Mouse (Mus musculus) 416B (cell line): ENCODE measurements around the gene Adamtsl3.

Source experiments
- DNase-seq: peaks from one replicate; pipeline ENCODE4 v3.0.0; 2011; ENCODE audit warnings: low read depth

The Adamtsl3 gene

GRCm38 (mm10) chr7:82648353-82649080 lies 313.0 kb downstream of the Adamtsl3 start, which contains the start of the genes Saxo2 and Efl1:
Saxo2 (minus strand) TSS chr7:82648528.
Efl1 (plus strand) TSS chr7:82648614.
- peak; percentile 96 for DNase-seq

- DNase-seq, result peak; percentile 64
Observed at GRCm38 (mm10) chr7:82649081-82649445, 313.6 kb downstream of the Adamtsl3 start.
